Mouse (Mus musculus) stomach, postnatal 0 days (tissue): ENCODE measurements around the gene Gm3435.
"Not testable (repeated sequence)": the region's sequence is repeated elsewhere in the genome, so short reads cannot be mapped to it uniquely, and the experiment has no call there.

Source experiments
- CTCF ChIP-seq: IDR thresholded peaks from 2 replicates; pipeline ENCODE4 v1.5.1; 2016; ENCODE audit warnings: antibody characterized with exemption, low read depth, mild to moderate bottlenecking, moderate library complexity
- EP300 ChIP-seq: optimal IDR thresholded peaks from 2 replicates; pipeline ENCODE3; 2016; ENCODE audit warnings: antibody characterized with exemption

GRCm38 (mm10) chr17:14978362-14979038 is 31.5 kb upstream of the Gm3435 start, which contains the start of the genes 9030025P20Rik and Gm3417:
- not testable (repeated sequence) for TF ChIP-seq CTCF, EP300
